ENCODE assay signal across 15 mouse cellular contexts in genomic region chr1:132281523-132282176, GRCm38 (mm10). TPM values are rescaled to one million over a fixed set of nuclear protein-coding genes. Genes with fewer than 3 reads are reported as not detected.
DNase-seq lines count a peak whose midpoint lies in the region; ATAC-seq and TF ChIP-seq lines count a peak whose summit lies in the region.
"Had no signal": no experiment of that assay in that cellular context is flagged by ENCODE, and none has a peak within 500 bp of the region (broad histone marks: within the 10 kb centered on the region; RNA-seq: fewer than 3 reads in every experiment).

No protein-coding gene starts in this region.

- H3K9me3 ChIP-seq in embryonic facial prominence, embryonic 14.5 days (ENCODE audit: control insufficient read depth, low read length): no peaks in the 10 kb centered on the region
- H3K9me3 ChIP-seq in embryonic facial prominence, embryonic 10.5 days: no peaks in the 10 kb centered on the region
- no peaks in the 10 kb centered on the region for H3K9me3 ChIP-seq in hindbrain, embryonic 13.5 days
- H3K9me3 ChIP-seq in neural tube, embryonic 13.5 days: no peaks in the 10 kb centered on the region
- H3K9me3 ChIP-seq: liver, embryonic 12.5 days had no signal

- ATAC-seq in embryonic facial prominence, embryonic 14.5 days (ENCODE audit: low read depth): peak; percentile 37; the same call in 1 of the 2 replicates
- peak; percentile 11; the same call in 1 of the 2 replicates for ATAC-seq in hindbrain, embryonic 13.5 days (ENCODE audit: low FRiP score)
- ATAC-seq in neural tube, embryonic 13.5 days (ENCODE audit: low read depth): peak; percentile 25; the same call in 1 of the 2 replicates
- ATAC-seq in megakaryocyte, adult 5-6 weeks (ENCODE audit: poor library complexity, severe bottlenecking): no peak
- ATAC-seq: liver, embryonic 12.5 days had no signal

- intact Hi-C loops in heart, postnatal 14 days (cut with DNase I): no loop called here

- peak; percentile 13; the same call in 1 of the 2 replicates for TF ChIP-seq CTCF in brain, embryonic 14.5 days (IDR thresholded peaks at IDR 0.05; ENCODE audit: borderline replicate concordance, extremely low read depth, insufficient read depth, insufficient read length)

- no peak for TF ChIP-seq POLR2A in brain, embryonic 14.5 days (IDR thresholded peaks at IDR 0.05; ENCODE audit: borderline replicate concordance, extremely low read depth, insufficient read depth, insufficient read length, poor library complexity, severe bottlenecking)

- no peaks in the 10 kb centered on the region for H3K36me3 ChIP-seq in embryonic facial prominence, embryonic 14.5 days (ENCODE audit: control insufficient read depth, insufficient read depth, low read length)
- H3K36me3 ChIP-seq in embryonic facial prominence, embryonic 10.5 days (replicated peaks): no peaks in the 10 kb centered on the region
- no peaks in the 10 kb centered on the region for H3K36me3 ChIP-seq in hindbrain, embryonic 13.5 days
- no peaks in the 10 kb centered on the region for H3K36me3 ChIP-seq in neural tube, embryonic 13.5 days
- H3K36me3 ChIP-seq: liver, embryonic 12.5 days had no signal

- H3K27ac ChIP-seq in embryonic facial prominence, embryonic 14.5 days (replicated peaks; ENCODE audit: low read depth, low read length): no peak overlapping the region
- H3K27ac ChIP-seq in embryonic facial prominence, embryonic 10.5 days (replicated peaks): no peak overlapping the region
- peak overlapping the region; percentile 82 for H3K27ac ChIP-seq in hindbrain, embryonic 13.5 days
- H3K27ac ChIP-seq in neural tube, embryonic 13.5 days (replicated peaks): peak overlapping the region; percentile 80
- H3K27ac ChIP-seq: liver, embryonic 12.5 days; macrophage had no signal

- H3K4me2 ChIP-seq in embryonic facial prominence, embryonic 14.5 days (ENCODE audit: low read depth, low read length): no peak overlapping the region
- H3K4me2 ChIP-seq in hindbrain, embryonic 13.5 days: no peak overlapping the region
- peak overlapping the region; percentile 12; the same call in 1 of the 2 replicates for H3K4me2 ChIP-seq in neural tube, embryonic 13.5 days
- H3K4me2 ChIP-seq: liver, embryonic 12.5 days had no signal

- no peak overlapping the region for H3K4me3 ChIP-seq in embryonic facial prominence, embryonic 14.5 days (ENCODE audit: low read depth, low read length)
- H3K4me3 ChIP-seq in embryonic facial prominence, embryonic 10.5 days: no peak overlapping the region
- H3K4me3 ChIP-seq in hindbrain, embryonic 13.5 days: no peak overlapping the region
- H3K4me3 ChIP-seq in neural tube, embryonic 13.5 days: no peak overlapping the region
- H3K4me3 ChIP-seq: liver, embryonic 12.5 days had no signal

- no peak for DNase-seq in embryonic facial prominence, embryonic 14.5 days (ENCODE audit: low spot score)
- DNase-seq in embryonic facial prominence, embryonic 10.5 days (ENCODE audit: low spot score): no peak
- peak; percentile 84 for DNase-seq in brain, embryonic 14.5 days (ENCODE audit: low read depth)
- DNase-seq in heart, postnatal 14 days: no peak
- no peak for DNase-seq in kidney, postnatal 10 days
- DNase-seq: kidney, adult 11 months had no signal

- WGBS in embryonic facial prominence, embryonic 14.5 days: 22% methylated on average over 8 of the region's 8 CpGs
- WGBS in embryonic facial prominence, embryonic 10.5 days: 21% methylated on average over 8 of the region's 8 CpGs
- 11% methylated on average over 8 of the region's 8 CpGs for WGBS in hindbrain, embryonic 13.5 days
- WGBS in neural tube, embryonic 13.5 days: 5% methylated on average over 8 of the region's 8 CpGs

- no peaks in the 10 kb centered on the region for H3K4me1 ChIP-seq in embryonic facial prominence, embryonic 14.5 days (ENCODE audit: control insufficient read depth, insufficient read depth, low read length)
- H3K4me1 ChIP-seq in embryonic facial prominence, embryonic 10.5 days: peaks cover 20% of the 10 kb centered on the region
- peaks cover 34% of the 10 kb centered on the region for H3K4me1 ChIP-seq in hindbrain, embryonic 13.5 days (replicated peaks)
- H3K4me1 ChIP-seq in neural tube, embryonic 13.5 days (replicated peaks): peaks cover 37% of the 10 kb centered on the region
- H3K4me1 ChIP-seq: liver, embryonic 12.5 days had no signal

- no peaks in the 10 kb centered on the region for H3K27me3 ChIP-seq in embryonic facial prominence, embryonic 14.5 days (replicated peaks; ENCODE audit: control insufficient read depth, insufficient read depth, low read length)
- peaks cover 18% of the 10 kb centered on the region for H3K27me3 ChIP-seq in embryonic facial prominence, embryonic 10.5 days (replicated peaks; ENCODE audit: low read depth, poor library complexity, severe bottlenecking)
- H3K27me3 ChIP-seq in hindbrain, embryonic 13.5 days: 0 out of 2 replicates have a peak, but pooled peaks cover 6% of the 10 kb centered on the region
- no peaks in the 10 kb centered on the region for H3K27me3 ChIP-seq in neural tube, embryonic 13.5 days

- no peak overlapping the region for H3K9ac ChIP-seq in embryonic facial prominence, embryonic 14.5 days (ENCODE audit: low read depth, low read length)
- H3K9ac ChIP-seq in hindbrain, embryonic 13.5 days: no peak overlapping the region
- H3K9ac ChIP-seq in neural tube, embryonic 13.5 days: no peak overlapping the region; the same call in 1 of the 2 replicates
- H3K9ac ChIP-seq: liver, embryonic 12.5 days had no signal

RNA-seq across cellular contexts. Expression of gene Klhdc8a, which starts 16.8 kb away (rescaled TPM):
- 0.52 and 0.70 TPM in 2 replicates for polyA plus RNA-seq in embryonic facial prominence, embryonic 14.5 days (2014; fragmentation: Nextera tagmentation; extraction: Ambion mirVana)
- 0.46 and 0.58 TPM in 2 replicates for polyA plus RNA-seq in embryonic facial prominence, embryonic 10.5 days (2016; fragmentation: Nextera tagmentation; extraction: Ambion mirVana)
- 5.7 and 8.1 TPM in 2 replicates for polyA plus RNA-seq in brain, embryonic 14.5 days (2012; rRNA removed)
- 5.1 and 5.4 TPM in 2 replicates for polyA plus RNA-seq in hindbrain, embryonic 13.5 days (2015; fragmentation: Nextera tagmentation; extraction: Ambion mirVana)
- 4.6 and 6.1 TPM in 2 replicates for polyA plus RNA-seq in neural tube, embryonic 13.5 days (2015; fragmentation: Nextera tagmentation; extraction: Ambion mirVana)
- total RNA-seq in heart, postnatal 14 days (2021): 10 to 100 TPM; 23.6 to 29.0 TPM
- total RNA-seq in megakaryocyte, adult 5-6 weeks (2015): not detected in 2 replicates
- not detected in 2 replicates for total RNA-seq in megakaryocyte, adult 5-6 weeks (2017)
- polyA plus RNA-seq: macrophage had no signal

RNA-seq across cellular contexts. Expression of gene Nuak2, which starts 34.3 kb away (rescaled TPM):
- polyA plus RNA-seq in embryonic facial prominence, embryonic 14.5 days (2014; fragmentation: Nextera tagmentation; extraction: Ambion mirVana): 5.2 and 6.1 TPM in 2 replicates
- 12.6 and 19.6 TPM in 2 replicates for polyA plus RNA-seq in embryonic facial prominence, embryonic 10.5 days (2016; fragmentation: Nextera tagmentation; extraction: Ambion mirVana)
- 22.3 and 23.7 TPM in 2 replicates for polyA plus RNA-seq in brain, embryonic 14.5 days (2012; rRNA removed)
- 17.6 and 22.5 TPM in 2 replicates for polyA plus RNA-seq in hindbrain, embryonic 13.5 days (2015; fragmentation: Nextera tagmentation; extraction: Ambion mirVana)
- polyA plus RNA-seq in neural tube, embryonic 13.5 days (2015; fragmentation: Nextera tagmentation; extraction: Ambion mirVana): 9.0 and 10.5 TPM in 2 replicates
- 1 to 10 TPM; 3.6 to 5.4 TPM for total RNA-seq in heart, postnatal 14 days (2021)
- 23.9 and 24.2 TPM in 2 replicates for total RNA-seq in megakaryocyte, adult 5-6 weeks (2015)
- total RNA-seq in megakaryocyte, adult 5-6 weeks (2017): 14.3 and 16.7 TPM in 2 replicates

RNA-seq across cellular contexts. Expression of gene Gm10188, which starts 52.1 kb away (rescaled TPM):
- not detected in 2 replicates for polyA plus RNA-seq in embryonic facial prominence, embryonic 14.5 days (2014; fragmentation: Nextera tagmentation; extraction: Ambion mirVana)
- not detected in 2 replicates for polyA plus RNA-seq in embryonic facial prominence, embryonic 10.5 days (2016; fragmentation: Nextera tagmentation; extraction: Ambion mirVana)
- polyA plus RNA-seq in brain, embryonic 14.5 days (2012; rRNA removed): not detected in 2 replicates
- polyA plus RNA-seq in hindbrain, embryonic 13.5 days (2015; fragmentation: Nextera tagmentation; extraction: Ambion mirVana): 0.63 and 0.95 TPM in 2 replicates
- not detected in 2 replicates for polyA plus RNA-seq in neural tube, embryonic 13.5 days (2015; fragmentation: Nextera tagmentation; extraction: Ambion mirVana)
- not detected for total RNA-seq in heart, postnatal 14 days (2021)
- not detected in 2 replicates for total RNA-seq in megakaryocyte, adult 5-6 weeks (2015)
- not detected in 2 replicates for total RNA-seq in megakaryocyte, adult 5-6 weeks (2017)
- total RNA-seq: left cerebral cortex, adult 8-10 months had no signal
- polyA plus RNA-seq: cortical plate, adult 2 months; heart, embryonic 14.5 days; liver, embryonic 12.5 days; macrophage; thymus, postnatal 0 days had no signal

Comparison
In these comparisons a context has a peak if more than half of its experiments do, and no peak if none do; other contexts are left out.
1. H3K27ac ChIP-seq: peak in hindbrain, embryonic 13.5 days (single experiment) and neural tube, embryonic 13.5 days (single experiment); none in embryonic facial prominence, embryonic 14.5 days (single experiment) and embryonic facial prominence, embryonic 10.5 days (single experiment).